Mouse (Mus musculus) bone marrow, adult 2 months (tissue): ENCODE data around the gene Zfp652.

Experiments used
- CTCF ChIP-seq: fragments of 200-500 bp; IDR thresholded peaks from 2 replicates; pipeline ENCODE4 v1.5.1; 2011; ENCODE audit warnings: low read length, control low read depth; ENCODE audit not compliant: control insufficient read depth, insufficient read depth
- POLR2A ChIP-seq: fragments of 200-500 bp; IDR thresholded peaks from 2 replicates; pipeline ENCODE4 v1.6.1; 2011; ENCODE audit warnings: low read depth, mild to moderate bottlenecking, control low read depth, low read length, borderline replicate concordance; ENCODE audit not compliant: control insufficient read depth

GRCm38 (mm10) chr11:95746821-95747220 is 34.3 kb downstream of the Zfp652 start:
- TF ChIP-seq POLR2A (no peak), CTCF (no peak)
